Mouse (Mus musculus) testis, adult 2 months (tissue): ENCODE measurements around the gene Cd48.
"Not testable (repeated sequence)": the region's sequence is repeated elsewhere in the genome, so short reads cannot be mapped to it uniquely, and the experiment has no call there.

Experiments
- CTCF ChIP-seq: fragments of 200-500 bp; IDR thresholded peaks from 2 replicates; pipeline ENCODE4 v1.5.1; 2012; ENCODE audit warnings: low read depth, mild to moderate bottlenecking, inconsistent platforms, low read length, moderate library complexity; ENCODE audit not compliant: control insufficient read depth, insufficient read depth, insufficient replicate concordance
- POLR2A ChIP-seq: fragments of 200-500 bp; IDR thresholded peaks from 2 replicates; pipeline ENCODE4 v1.6.1; 2012; ENCODE audit warnings: low read depth, mild to moderate bottlenecking, inconsistent platforms, low read length, moderate library complexity; ENCODE audit not compliant: control insufficient read depth

- not testable (repeated sequence) for TF ChIP-seq CTCF, POLR2A
These were observed 9.4 kb upstream of the Cd48 start for GRCm38 (mm10) chr1:171672451-171672850.
